Mouse (Mus musculus) liver, postnatal 0 days (tissue): ENCODE data around the gene Esyt3.

Experiments used
- CTCF ChIP-seq: sonication (generic); IDR thresholded peaks from 2 replicates; pipeline ENCODE4 v1.5.1; 2016; ENCODE audit warnings: antibody characterized with exemption, low read depth
- EP300 ChIP-seq: IDR thresholded peaks from 2 replicates; pipeline ENCODE4 v1.6.1; 2016; ENCODE audit warnings: antibody characterized with exemption, low read depth, mild to moderate bottlenecking

- no peak for TF ChIP-seq CTCF
- TF ChIP-seq EP300 = no peak
Measured at GRCm38 (mm10) chr9:99306226-99306625, 52.1 kb downstream of the Esyt3 start.
